Mouse (Mus musculus) CH12.LX (cell line): ENCODE results near the gene Nfia. TPM values are rescaled to one million over a fixed set of nuclear protein-coding genes. Genes with fewer than 3 reads are reported as not detected.

Source experiments
- DNase-seq: peaks from one replicate; pipeline ENCODE4 v3.0.0-alpha.2; 2013; ENCODE audit errors: extremely low read depth
- H3K27ac ChIP-seq: 2 replicates; pipeline ENCODE4 v1.5.1; 2012; ENCODE audit warnings: low read depth, mild to moderate bottlenecking, control low read depth, moderate library complexity; ENCODE audit not compliant: insufficient read depth
- H3K27me3 ChIP-seq: replicated peaks from 2 replicates; pipeline ENCODE3; 2012; ENCODE audit warnings: inconsistent platforms
- H3K36me3 ChIP-seq, 2 experiments: replicated peaks in 1 of 2; 2 replicates each; pipeline versions ENCODE3 to v1.6.1; 2012; ENCODE audit warnings: inconsistent platforms in 1 of 2, low read length in 1 of 2, mild to moderate bottlenecking in 1 of 2, mixed read lengths in 1 of 2, moderate library complexity in 1 of 2; ENCODE audit not compliant: control insufficient read depth in 1 of 2, insufficient read depth in 1 of 2
- H3K4me1 ChIP-seq, 2 experiments: 2 replicates each; pipeline ENCODE4 v1.6.1; 2012; ENCODE audit warnings: inconsistent platforms in 1 of 2, moderate library complexity in 1 of 2; ENCODE audit not compliant: insufficient read depth in 2 of 2, control insufficient read depth in 1 of 2
- H3K4me2 ChIP-seq: 2 replicates; pipeline ENCODE4 v1.6.1; 2012; ENCODE audit warnings: low read depth, mild to moderate bottlenecking, control low read depth; ENCODE audit not compliant: poor library complexity, insufficient read depth, severe bottlenecking
- H3K4me3 ChIP-seq, 3 experiments: fragments of 150-350 bp in 1 of 3; sonication (generic) in 1 of 3; replicated peaks in 1 of 3; 2 replicates each; pipeline versions ENCODE3 to v1.5.1; 2011 to 2012; ENCODE audit warnings: low read depth in 2 of 3, low read length in 2 of 3, mild to moderate bottlenecking in 2 of 3, moderate library complexity in 2 of 3, control low read depth in 1 of 3, improper control_type of control experiment in 1 of 3, inconsistent platforms in 1 of 3, mixed read lengths in 1 of 3; ENCODE audit not compliant: poor library complexity in 1 of 3
- H3K79me2 ChIP-seq: replicated peaks from 2 replicates; pipeline ENCODE4 v1.6.1; 2012; ENCODE audit warnings: mild to moderate bottlenecking, moderate library complexity; ENCODE audit not compliant: control insufficient read depth, poor library complexity, insufficient read depth, severe bottlenecking; ENCODE audit errors: extremely low read depth
- H3K9ac ChIP-seq: 2 replicates; pipeline ENCODE4 v1.6.1; 2012; ENCODE audit warnings: low read depth, mild to moderate bottlenecking, control low read depth, moderate library complexity; ENCODE audit not compliant: insufficient read depth
- H3K9me3 ChIP-seq: replicated peaks from 2 replicates; pipeline ENCODE3; 2012; ENCODE audit warnings: low read length, inconsistent platforms, mixed read lengths
- BHLHE40 ChIP-seq: IDR thresholded peaks from 2 replicates; pipeline ENCODE4 v1.6.1; 2011; ENCODE audit warnings: mild to moderate bottlenecking, low read depth, low read length, improper control_type of control experiment
- CHD1 ChIP-seq: IDR thresholded peaks from 2 replicates; pipeline ENCODE4 v1.6.1; 2012; ENCODE audit warnings: low read depth, low read length, improper control_type of control experiment, inconsistent platforms
- CHD2 ChIP-seq: IDR thresholded peaks from 2 replicates; pipeline ENCODE4 v1.6.1; 2011; ENCODE audit warnings: low read length, improper control_type of control experiment
- CTCF ChIP-seq, 2 experiments: IDR thresholded peaks in 1 of 2; conservative IDR thresholded peaks in 1 of 2; 2 replicates each; pipeline ENCODE4 v1.5.1; 2011 to 2012; ENCODE audit warnings: low read depth in 2 of 2, low read length in 2 of 2, improper control_type of control experiment in 1 of 2, inconsistent platforms in 1 of 2, mild to moderate bottlenecking in 1 of 2, moderate library complexity in 1 of 2
- ETS1 ChIP-seq: conservative IDR thresholded peaks from 2 replicates; pipeline ENCODE4 v1.6.1; 2012; ENCODE audit warnings: low read depth, mild to moderate bottlenecking, inconsistent platforms, low read length, improper control_type of control experiment, moderate library complexity
- HCFC1 ChIP-seq: IDR thresholded peaks from 2 replicates; pipeline ENCODE4 v1.6.1; 2012; ENCODE audit warnings: low read depth, mild to moderate bottlenecking, inconsistent platforms, low read length, improper control_type of control experiment
- JUN ChIP-seq: IDR thresholded peaks from 2 replicates; pipeline ENCODE4 v1.6.1; 2011; ENCODE audit warnings: low read depth, mild to moderate bottlenecking, low read length, improper control_type of control experiment, moderate library complexity; ENCODE audit not compliant: insufficient read depth
- JUND ChIP-seq: conservative IDR thresholded peaks from 2 replicates; pipeline ENCODE4 v1.6.1; 2011; ENCODE audit warnings: low read depth, low read length, improper control_type of control experiment
- MAFK ChIP-seq: IDR thresholded peaks from 2 replicates; pipeline ENCODE4 v1.6.1; 2011; ENCODE audit warnings: low read length, improper control_type of control experiment; ENCODE audit not compliant: insufficient replicate concordance
- MAZ ChIP-seq: IDR thresholded peaks from 2 replicates; pipeline ENCODE4 v1.6.1; 2012; ENCODE audit warnings: low read depth, mild to moderate bottlenecking, inconsistent platforms, low read length, improper control_type of control experiment, moderate library complexity
- MXI1 ChIP-seq: IDR thresholded peaks from 2 replicates; pipeline ENCODE4 v1.6.1; 2011; ENCODE audit warnings: mild to moderate bottlenecking, low read depth, low read length, improper control_type of control experiment
- MYC ChIP-seq: IDR thresholded peaks from 2 replicates; pipeline ENCODE4 v1.6.1; 2011; ENCODE audit warnings: low read depth, mild to moderate bottlenecking, improper control_type of control experiment, low read length
- NELFE ChIP-seq: IDR thresholded peaks from 2 replicates; pipeline ENCODE4 v1.6.1; 2011; ENCODE audit warnings: low read depth, low read length, improper control_type of control experiment
- NRF1 ChIP-seq: IDR thresholded peaks from 2 replicates; pipeline ENCODE4 v1.6.1; 2014; ENCODE audit warnings: low read depth, mild to moderate bottlenecking, inconsistent platforms, low read length, improper control_type of control experiment, moderate library complexity
- POLR2AphosphoS2 ChIP-seq: IDR thresholded peaks from 2 replicates; pipeline ENCODE4 v1.6.1; 2011; ENCODE audit warnings: low read depth, low read length, improper control_type of control experiment
- RAD21 ChIP-seq: IDR thresholded peaks from 2 replicates; pipeline ENCODE4 v1.6.1; 2011; ENCODE audit warnings: low read depth, mild to moderate bottlenecking, low read length, improper control_type of control experiment, moderate library complexity
- SIN3A ChIP-seq: IDR thresholded peaks from 2 replicates; pipeline ENCODE4 v1.6.1; 2012; ENCODE audit warnings: low read length, improper control_type of control experiment, inconsistent platforms
- TBP ChIP-seq: conservative IDR thresholded peaks from 2 replicates; pipeline ENCODE4 v1.6.1; 2011; ENCODE audit warnings: low read depth, low read length, improper control_type of control experiment
- USF1 ChIP-seq: IDR thresholded peaks from 2 replicates; pipeline ENCODE4 v1.6.1; 2014; ENCODE audit warnings: low read depth, mild to moderate bottlenecking, inconsistent platforms, low read length, improper control_type of control experiment
- USF2 ChIP-seq: conservative IDR thresholded peaks from 2 replicates; pipeline ENCODE4 v1.6.1; 2011; ENCODE audit warnings: low read depth, low read length, improper control_type of control experiment
- ZC3H11A ChIP-seq: IDR thresholded peaks from 2 replicates; pipeline ENCODE4 v1.6.1; 2012; ENCODE audit warnings: low read depth, mild to moderate bottlenecking, inconsistent platforms, low read length, improper control_type of control experiment
- ZKSCAN1 ChIP-seq: IDR thresholded peaks from 2 replicates; pipeline ENCODE4 v1.6.1; 2012; ENCODE audit warnings: low read depth, inconsistent platforms, low read length, improper control_type of control experiment, borderline replicate concordance
- ZMIZ1 ChIP-seq: IDR thresholded peaks from 2 replicates; pipeline ENCODE4 v1.6.1; 2012; ENCODE audit warnings: low read depth, mild to moderate bottlenecking, inconsistent platforms, low read length, improper control_type of control experiment
- dilution Hi-C: fragments of 300-500 bp; cut with MboI; formaldehyde crosslinking; loops from 2 replicates; pipeline ENCODE4 v1.14.3; 2020; ENCODE audit warnings: low sequenced_read_pairs; ENCODE audit not compliant: extremely low pct_unique_long_range_greater_than_20kb, extremely low pct_ligation_motif_present
- in situ Hi-C: fragments of 300-500 bp; cut with MboI; formaldehyde crosslinking; loops from 3 replicates; pipeline ENCODE4 v1.14.3; 2019; ENCODE audit warnings: low sequenced_read_pairs, low pct_ligation_motif_present, low pct_unique_long_range_greater_than_20kb, mixed read lengths
- polyA plus RNA-seq: library from polyadenylated mRNA; unstranded; fragments of >175 nt; gene quantifications from 2 replicates; pipeline ENCODE4 v1.2.1, GENCODE M21; 2012; ENCODE audit warnings: low read depth; ENCODE audit not compliant: insufficient read length
- total RNA-seq, 2 experiments: library from RNA; depleted of rRNA; stranded (reverse); fragments of 300-350 nt in 1 of 2; fragments of >200 nt in 1 of 2; gene quantifications; 2 replicates each; pipeline ENCODE4 v1.2.3; 2012 to 2014

Nfia gene
- total and polyA plus RNA-seq, 3 experiments: not detected

GRCm38 (mm10) chr4:97859431-97859830, 86.9 kb downstream of the Nfia start:
- dilution Hi-C loops: no loop called here

GRCm38 (mm10) chr4:97860376-97860775, 87.8 kb downstream of the Nfia start:
- peaks cover 79% of the 10 kb centered on the region for H3K9me3 ChIP-seq
- no peak for TF ChIP-seq RAD21
- TF ChIP-seq CTCF (conservative IDR thresholded peaks at IDR 0.05 in 1 of 2, IDR thresholded peaks at IDR 0.05 in 1 of 2; ENCODE audit: low read depth in 2 of 2, low read length in 2 of 2): no peak
- no peak for TF ChIP-seq ZKSCAN1
- TF ChIP-seq USF2: no peak
- no peak for TF ChIP-seq CHD1
- no peak for TF ChIP-seq ZMIZ1
- no peak for TF ChIP-seq MYC
- no peak for TF ChIP-seq ZC3H11A
- TF ChIP-seq ETS1: no peak
- TF ChIP-seq MAFK: no peak
- TF ChIP-seq BHLHE40: no peak
- no peak for TF ChIP-seq JUND
- TF ChIP-seq CHD2: no peak
- no peak for TF ChIP-seq NRF1
- no peak for TF ChIP-seq JUN
- no peak for TF ChIP-seq HCFC1
- TF ChIP-seq USF1: no peak
- TF ChIP-seq MAZ: no peak
- no peak for TF ChIP-seq POLR2AphosphoS2
- TF ChIP-seq NELFE: no peak
- no peak for DNase-seq
- no peaks in the 10 kb centered on the region for H3K79me2 ChIP-seq
- dilution Hi-C loops: no loop called here
- H3K4me1 ChIP-seq: no peaks in the 10 kb centered on the region
- in situ Hi-C loops: no loop called here
- H3K27ac ChIP-seq: no peak overlapping the region
- H3K4me2 ChIP-seq: no peak overlapping the region
- no peak overlapping the region for H3K9ac ChIP-seq
- H3K4me3 ChIP-seq: no peak overlapping the region
- H3K36me3 ChIP-seq: no peaks in the 10 kb centered on the region
- H3K27me3 ChIP-seq: no peaks in the 10 kb centered on the region

More at GRCm38 (mm10) chr4:97859431-97859830, 86.9 kb downstream of the Nfia start:
- TF ChIP-seq MXI1: no peak
- no peak for TF ChIP-seq NRF1
- no peak for TF ChIP-seq TBP
- TF ChIP-seq SIN3A: no peak
- no peaks in the 10 kb centered on the region for H3K4me1 ChIP-seq
- H3K79me2 ChIP-seq: no peaks in the 10 kb centered on the region
- peaks cover 75% of the 10 kb centered on the region for H3K9me3 ChIP-seq
- in situ Hi-C loops: no loop called here
- H3K9ac ChIP-seq: no peak overlapping the region
- H3K36me3 ChIP-seq: no peaks in the 10 kb centered on the region
- no peak overlapping the region for H3K4me3 ChIP-seq
- H3K27me3 ChIP-seq: no peaks in the 10 kb centered on the region
- H3K4me2 ChIP-seq: no peak overlapping the region
- no peak for DNase-seq
- no peak overlapping the region for H3K27ac ChIP-seq
